Mouse (Mus musculus) thymus, postnatal 25 days (tissue): Measurements from ENCODE around the gene Usp10.
A peak's percentile ranks its signal among the peaks of the same experiment; 100 is the strongest.

Experiments used
- DNase-seq: peaks from one replicate; pipeline ENCODE4 v3.0.0; 2022

Usp10 gene

DNA sequence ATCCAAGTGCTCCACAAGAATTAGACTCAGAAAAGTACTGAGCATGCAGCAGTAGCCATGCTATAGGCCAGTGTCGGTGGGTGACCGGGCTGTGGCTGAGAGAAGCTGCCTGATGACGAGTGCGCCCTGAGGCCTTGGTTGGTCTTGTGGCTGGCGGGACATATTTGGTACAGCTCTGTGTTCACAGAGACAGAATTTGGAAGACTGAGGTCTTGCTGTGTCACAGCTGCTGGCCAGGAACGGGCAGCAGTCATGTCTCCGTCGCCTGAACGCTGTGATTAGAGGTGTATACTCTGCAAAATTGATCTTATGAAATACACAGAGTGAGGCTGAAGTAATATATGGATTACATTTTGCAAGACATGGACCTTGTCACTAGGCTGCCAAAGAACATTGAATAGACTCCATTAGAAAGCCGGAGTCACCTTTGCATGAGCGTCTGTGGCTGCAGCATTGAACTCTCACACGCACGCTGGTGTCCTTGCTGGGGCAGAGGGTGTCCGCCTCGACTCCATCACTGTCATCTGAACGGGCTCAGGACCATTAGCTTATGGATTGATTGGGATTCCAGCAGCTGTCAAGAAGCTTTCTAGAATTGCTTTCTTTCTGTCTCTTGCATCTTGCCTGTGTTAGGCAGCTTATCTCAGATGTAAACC, 6.2 kb downstream of the Usp10 start:
- no peak for DNase-seq

DNA sequence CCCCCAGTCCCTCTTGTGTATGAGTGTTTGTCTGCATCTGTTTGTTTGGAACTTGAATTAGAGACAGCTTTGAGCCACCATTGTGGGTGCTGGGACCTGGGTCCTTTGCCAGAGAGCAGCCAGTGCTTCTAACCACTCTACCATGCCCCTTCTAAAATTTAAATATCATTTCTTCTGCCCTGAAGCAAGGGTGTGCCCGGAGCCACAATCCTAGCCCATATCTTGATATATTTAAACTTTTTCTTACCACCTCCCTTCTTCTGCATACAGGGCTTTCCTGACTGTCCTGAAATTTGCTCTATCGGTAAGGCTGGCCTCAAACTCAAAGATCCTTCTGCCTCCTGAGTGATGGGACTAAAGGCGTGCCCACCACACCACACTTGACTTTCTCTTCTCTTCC, 7.3 kb downstream of the Usp10 start:
- no peak for DNase-seq

DNA sequence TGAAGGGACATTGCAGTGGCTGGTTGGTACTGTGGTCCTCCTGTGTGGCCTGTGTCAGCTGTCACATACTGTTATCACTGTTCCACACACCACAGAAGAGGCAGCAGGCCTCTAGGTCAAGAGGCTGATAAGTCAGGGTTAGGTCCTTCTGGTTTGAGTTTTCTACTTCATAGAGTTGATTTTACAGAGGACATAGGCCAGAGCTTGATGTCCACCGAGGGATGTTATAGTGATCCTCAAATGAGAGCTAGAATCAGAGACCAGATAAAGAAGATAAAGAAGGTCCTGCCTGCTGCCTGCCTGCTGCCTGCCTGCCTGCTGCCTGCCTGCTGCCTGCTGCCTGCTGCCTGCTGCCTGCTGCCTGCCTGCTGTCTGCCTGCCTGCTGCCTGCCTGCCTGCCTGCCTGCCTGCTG, 8.0 kb downstream of the Usp10 start:
- no peak for DNase-seq

DNA sequence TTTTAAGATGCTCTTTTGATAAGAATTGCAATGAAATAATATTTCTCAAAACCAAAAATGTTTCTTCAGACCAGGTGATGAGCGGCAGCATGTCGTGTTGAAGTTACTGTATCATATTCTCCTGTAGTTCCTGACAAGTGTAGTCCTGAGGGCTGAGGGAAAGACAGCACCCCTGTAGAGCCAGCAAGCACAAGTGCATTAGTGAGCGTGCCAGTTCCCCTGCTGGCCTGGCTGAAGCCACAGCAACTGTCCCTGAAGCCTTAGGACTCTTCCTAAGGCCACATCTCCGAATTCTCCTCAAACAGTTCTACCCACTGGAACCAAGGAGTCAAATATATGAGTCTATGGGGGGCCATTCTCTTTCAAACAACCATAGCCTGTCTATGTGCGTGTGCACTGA, 13.1 kb downstream of the Usp10 start:
- no peak for DNase-seq

DNA sequence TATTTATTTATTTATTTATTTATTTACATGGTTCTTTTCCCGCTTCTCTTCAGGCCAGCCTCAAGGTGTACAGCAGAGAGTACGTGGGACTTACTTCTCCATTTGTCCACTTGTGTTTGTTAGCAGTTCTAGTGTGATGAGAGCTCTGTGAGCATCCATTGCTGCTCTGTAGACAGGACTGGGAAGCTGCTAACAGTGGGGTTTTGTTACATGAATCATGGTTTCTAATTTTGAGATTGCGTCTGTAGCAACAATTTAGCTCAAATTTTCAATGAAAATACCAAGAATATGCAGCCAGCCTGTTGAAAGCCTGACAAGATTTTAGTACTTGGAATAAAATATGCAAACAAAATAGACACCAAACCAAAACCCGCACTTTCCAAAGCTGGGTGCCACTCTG, 15.3 kb downstream of the Usp10 start:
- no peak for DNase-seq

DNA sequence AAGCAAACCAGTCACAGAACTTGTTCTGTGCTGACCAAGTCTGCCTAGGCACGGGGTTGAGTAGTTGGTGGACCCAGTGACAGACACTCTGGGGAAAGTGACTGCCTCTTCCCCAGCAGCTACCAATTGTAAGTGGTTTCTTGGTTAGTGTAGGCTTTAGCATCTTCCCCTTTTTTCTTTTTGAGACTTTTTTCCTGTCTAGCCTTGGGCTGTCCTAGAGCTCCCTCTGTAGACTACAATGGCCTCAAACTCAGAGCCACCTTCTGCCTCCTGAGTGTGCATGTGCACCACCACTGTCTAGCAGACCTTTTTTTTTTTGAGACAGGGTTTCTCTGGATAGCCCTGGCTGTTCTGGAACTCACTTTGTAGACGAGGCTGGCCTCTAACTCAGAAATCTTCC, 16.3 kb downstream of the Usp10 start:
- DNase-seq, result peak; percentile 54

DNA sequence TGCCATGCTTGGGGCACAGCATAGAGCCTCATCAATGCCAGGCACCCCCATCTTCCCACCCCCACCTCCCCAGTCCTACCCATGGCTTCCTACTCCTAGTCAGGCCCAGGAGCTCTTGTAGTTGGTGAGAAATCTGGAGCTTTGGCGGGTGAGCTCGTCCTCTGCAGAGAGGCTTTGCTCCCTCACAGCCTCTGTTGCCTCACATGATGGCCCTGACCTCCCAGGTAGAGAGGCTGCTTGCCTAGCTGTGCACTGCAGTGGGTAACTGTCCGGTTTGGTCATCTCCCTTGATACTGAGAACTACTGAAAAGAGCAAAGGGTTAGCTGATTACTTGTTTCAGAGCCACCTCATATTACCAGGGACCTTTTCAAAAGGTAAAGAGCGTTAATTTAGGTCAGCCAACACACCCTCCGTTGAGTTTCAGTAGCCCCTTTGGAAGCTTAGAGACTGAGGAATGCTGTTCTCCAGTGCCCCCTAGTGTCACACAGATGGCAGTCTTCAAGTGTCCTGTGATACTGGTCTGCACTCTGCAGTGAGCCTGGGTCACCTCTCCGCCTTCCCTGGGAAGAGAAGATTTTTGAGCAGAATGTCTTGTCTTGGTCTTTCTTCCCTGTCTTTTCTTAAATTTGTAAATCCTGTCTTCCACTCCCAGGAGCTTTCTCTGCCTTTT, 17.4 kb downstream of the Usp10 start:
- peak; percentile 38 for DNase-seq

DNA sequence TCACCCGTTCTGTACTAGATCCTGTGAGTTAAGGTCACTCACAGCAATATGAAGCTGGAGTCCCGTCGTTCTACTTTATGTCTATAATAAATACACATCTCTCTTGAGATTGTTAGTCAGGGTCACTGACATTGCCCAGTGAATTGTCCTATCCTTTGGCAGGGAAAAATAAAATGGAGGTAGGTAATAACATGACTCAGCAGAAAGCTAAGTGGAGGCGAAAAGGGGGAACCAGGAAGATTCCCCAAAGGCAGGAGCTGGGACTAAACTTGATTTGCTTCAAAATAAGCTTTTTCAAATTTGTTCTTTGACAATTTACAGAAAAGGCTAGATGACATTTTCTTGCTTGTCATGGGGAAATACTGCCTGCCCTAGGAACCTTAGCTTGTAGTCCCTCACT, 21.2 kb downstream of the Usp10 start:
- no peak for DNase-seq

DNA sequence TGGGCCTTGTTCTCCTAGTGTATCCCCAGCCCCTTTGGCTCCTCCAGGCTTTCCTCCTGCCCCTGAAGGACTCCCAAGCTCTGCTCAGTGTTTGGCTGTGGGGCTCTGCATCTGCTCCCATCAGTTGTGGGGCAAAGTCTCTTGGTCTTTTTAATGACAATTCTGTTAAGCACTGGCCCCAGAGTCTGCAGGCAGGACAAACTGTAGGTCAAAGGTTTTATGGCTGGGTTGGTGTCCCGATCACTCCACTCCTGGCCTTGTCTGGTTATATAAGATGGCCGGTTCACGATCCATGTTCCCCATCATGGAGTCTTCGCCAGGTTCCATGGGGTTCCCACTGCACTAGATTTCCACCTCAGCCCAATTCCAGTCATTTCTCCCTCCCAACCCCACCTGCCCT, 23.5 kb downstream of the Usp10 start:
- no peak for DNase-seq

DNA sequence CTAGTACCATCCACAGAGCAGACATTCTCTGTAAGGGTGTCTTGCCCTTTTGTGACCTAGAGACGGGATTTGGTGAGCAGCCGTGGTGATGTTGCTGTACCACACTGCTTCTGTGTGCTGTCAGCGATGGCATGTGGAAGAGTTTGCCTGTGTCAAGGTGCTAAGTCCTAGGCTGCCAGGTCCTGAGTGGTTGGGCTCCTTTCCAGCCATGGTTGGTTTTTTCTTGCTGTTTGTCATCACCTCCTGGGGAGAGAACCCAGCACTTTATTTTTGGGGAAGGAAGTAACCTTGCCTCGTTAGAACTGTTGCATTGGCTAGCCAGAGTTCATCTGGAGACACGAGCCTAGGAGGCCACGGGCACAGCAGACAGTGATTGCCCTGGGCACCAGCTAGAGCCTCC, 25.4 kb downstream of the Usp10 start:
- no peak for DNase-seq

DNA sequence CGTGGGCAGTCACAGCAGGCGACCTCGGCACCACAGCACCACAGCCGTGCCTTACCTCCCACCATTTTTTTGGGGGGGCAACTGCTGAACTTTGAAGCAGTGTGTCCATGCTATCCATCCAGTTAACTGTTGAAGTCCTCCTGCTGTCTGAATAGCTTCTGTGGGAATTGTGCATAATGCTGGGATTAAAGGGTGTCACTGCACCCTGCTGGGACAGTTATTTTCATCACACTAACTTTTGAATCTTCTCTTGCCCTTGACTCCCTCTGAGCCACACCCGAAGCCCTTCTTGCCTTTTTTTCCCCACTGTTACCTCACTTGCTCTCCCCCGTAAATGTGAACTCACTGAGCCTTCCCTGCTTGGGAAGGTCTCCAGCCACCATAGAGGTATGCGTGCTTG, 28.3 kb downstream of the Usp10 start:
- no peak for DNase-seq

DNA sequence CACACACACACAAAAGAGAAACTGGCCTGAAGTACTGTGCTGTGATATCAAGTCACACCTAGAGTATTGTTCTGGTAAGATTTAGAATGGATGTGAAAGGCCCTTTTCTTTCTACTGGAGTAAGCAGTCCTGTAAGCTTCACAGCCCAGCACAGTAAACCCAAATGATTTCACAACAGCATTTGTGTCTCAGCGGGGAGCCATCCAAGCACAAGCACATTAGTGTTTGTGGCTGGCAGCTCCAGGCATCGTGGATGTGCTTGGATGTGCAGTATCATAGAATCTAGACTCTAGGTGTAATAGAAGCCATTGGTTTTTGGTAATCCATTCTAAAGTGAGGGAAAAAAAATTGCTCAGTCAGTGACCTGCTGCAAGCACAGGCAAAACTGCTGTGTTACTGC, 29.2 kb downstream of the Usp10 start:
- no peak for DNase-seq

DNA sequence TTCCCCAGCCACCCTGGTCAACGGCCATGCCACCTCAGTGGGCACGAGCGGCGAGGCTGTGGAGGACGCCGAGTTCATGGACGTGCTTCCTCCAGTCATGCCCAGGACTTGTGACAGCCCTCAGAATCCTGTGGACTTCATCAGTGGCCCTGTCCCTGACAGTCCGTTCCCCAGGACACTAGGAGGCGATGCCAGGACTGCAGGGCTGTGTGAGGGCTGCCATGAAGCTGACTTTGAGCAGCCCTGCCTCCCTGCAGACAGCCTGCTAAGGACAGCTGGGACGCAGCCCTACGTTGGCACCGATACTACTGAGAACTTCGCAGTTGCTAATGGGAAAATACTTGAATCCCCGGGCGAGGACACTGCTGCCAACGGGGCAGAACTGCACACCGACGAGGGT, 31.3 kb downstream of the Usp10 start:
- no peak for DNase-seq

DNA sequence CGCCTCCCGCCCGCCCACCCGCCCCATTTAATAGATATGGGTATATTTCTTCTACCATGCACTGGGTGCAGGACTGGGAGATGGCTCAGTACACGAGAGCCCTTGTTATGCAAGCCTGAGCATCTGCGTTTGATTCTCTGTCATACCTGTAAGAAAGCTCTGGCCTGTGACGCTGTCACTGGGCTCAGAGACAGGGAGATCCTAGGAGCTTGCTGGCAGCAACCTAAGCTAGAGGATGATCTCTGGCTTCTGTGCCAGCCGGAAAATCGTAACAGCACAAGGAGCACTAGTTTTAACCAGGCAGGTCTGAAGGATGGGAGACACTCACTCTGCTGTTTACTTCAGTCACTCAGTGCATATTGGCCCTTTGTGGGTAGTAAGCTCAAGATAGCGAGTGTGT, 33.5 kb downstream of the Usp10 start:
- no peak for DNase-seq

DNA sequence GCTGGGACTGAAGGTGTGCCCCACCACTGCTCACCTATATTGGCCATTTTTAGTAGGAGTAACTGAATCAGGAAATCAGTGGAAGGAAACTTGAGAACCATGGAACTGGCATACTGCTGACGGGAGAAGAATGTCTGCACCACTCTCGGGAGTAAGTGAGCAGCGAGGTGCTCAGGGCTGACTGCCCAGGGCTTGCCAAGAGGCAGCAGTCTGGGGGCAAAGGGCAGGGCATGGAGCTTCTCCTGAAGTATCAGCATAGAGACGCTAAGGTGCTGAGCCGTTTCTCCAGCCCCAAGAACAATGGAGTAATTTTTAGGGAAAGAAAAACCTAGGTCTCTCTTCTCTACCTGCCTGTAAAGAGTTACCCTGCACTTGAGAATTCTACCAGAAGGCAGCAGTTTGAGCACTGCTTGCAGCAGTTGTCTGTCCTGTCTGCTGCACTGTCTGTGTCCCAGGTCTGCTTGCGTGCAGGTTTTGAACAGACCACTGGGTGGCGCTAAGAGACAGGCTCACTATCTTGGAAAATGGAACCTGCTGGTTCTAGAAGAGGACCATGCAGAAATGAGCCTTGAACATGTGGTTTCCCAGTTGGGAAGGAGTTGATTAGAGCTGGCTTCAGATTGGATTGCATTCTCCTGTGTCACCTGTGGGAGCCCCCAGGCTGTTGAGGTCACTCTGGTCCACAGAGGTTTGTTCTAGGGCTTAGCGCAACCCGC, 34.1 kb downstream of the Usp10 start:
- DNase-seq, result peak; percentile 78

DNA sequence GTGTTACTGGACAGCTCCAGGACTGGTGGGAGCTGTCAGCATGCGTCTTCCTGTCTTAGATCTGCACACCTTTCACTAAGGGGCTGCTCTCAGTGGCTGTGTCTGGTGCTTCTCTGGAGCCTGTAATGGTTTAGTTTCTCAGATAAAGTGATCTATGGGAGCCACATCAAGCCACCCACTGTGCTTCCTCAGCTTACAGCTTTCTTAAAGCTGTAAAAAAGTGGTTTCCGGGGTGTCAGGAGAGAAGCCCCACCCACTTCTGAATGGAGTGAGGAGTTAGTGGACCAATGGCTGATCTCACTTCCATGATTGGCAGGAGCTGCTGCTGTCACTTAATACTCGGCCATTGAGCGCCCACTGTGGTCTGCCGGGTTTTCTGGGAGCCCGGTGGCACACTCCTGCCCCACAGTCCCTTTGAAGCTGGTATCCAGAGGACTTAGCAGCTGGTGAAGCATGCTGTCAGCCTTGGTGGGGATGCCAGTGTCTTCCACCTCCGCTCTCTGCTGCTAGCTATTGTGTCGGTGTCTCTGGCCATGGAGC, 36.2 kb downstream of the Usp10 start:
- DNase-seq, result peak; percentile 40

DNA sequence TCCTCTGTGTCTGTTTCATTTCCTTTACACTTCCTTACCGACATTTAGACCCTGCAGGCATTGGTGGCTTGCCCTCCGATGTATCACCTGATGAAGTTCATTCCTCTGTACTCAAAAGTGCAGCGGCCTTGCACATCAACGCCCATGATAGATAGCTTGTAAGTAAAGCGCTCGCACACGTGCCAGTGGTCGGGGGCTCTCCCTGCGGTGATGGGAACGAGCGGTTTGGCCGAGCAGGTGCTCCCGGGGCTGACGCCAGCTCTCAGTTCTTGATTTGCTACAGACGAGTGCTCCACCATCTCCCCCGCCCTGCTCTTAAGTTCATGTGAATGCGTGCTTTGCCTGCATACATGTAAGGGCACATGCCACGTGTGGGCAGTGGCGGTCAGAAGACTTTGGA, 37.5 kb downstream of the Usp10 start:
- no peak for DNase-seq

DNA sequence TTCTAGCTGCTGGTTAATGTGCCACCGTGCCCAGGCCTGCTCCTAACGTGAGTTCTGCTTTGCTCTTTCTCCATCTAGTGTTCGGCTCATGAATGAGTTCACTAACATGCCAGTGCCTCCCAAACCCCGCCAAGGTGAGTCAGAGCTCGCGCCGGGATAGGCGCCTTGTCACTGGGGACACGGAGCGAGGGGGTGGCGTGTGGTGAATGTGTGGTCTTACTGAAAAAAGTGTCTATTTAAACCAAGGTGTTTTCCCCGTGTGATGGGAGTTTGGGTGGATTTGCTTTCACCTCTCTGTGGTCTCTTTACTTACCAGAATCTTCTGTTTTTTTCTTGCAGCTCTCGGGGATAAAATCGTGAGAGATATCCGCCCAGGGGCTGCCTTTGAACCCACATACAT, 38.2 kb downstream of the Usp10 start:
- DNase-seq, result no peak

DNA sequence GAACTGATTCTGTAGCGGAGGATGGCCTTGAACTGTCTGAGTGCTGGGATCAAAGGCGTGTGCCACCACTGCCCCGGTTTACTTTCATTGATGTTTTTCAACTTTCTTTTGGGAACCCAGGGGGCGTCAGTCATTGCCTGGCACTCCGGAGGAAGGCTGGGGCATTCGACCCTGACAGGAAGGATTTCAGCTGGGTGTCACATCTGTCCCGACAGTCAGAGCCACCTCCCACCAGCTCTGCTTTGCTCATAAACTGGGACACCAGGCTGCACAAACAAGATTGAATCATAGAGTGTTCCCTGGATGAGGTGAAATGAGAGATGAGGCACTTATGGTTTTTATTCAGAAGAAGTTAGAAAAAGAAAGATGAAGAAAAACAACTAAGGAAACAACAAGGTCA, 42.1 kb downstream of the Usp10 start:
- DNase-seq, result no peak

DNA sequence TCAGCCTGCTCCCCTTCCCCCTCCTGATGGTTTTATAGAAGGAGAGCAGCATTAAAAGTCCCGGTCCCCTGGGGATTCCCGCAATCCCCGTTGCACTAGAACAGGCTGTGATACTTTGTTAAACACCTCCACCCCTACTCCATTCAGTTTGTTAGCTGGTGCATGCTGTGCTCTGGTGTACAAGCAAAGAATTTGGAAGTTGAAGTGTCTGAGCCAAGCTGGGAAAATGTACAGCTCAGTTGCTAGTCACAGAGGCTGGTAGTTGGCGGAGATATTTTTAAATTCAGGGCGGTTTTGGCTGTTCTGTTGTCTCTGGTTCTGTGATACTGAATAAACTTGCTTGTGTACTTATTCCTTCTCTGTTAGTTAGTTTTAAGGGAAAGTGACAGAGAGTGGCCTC, 42.6 kb downstream of the Usp10 start:
- DNase-seq, result no peak

DNA sequence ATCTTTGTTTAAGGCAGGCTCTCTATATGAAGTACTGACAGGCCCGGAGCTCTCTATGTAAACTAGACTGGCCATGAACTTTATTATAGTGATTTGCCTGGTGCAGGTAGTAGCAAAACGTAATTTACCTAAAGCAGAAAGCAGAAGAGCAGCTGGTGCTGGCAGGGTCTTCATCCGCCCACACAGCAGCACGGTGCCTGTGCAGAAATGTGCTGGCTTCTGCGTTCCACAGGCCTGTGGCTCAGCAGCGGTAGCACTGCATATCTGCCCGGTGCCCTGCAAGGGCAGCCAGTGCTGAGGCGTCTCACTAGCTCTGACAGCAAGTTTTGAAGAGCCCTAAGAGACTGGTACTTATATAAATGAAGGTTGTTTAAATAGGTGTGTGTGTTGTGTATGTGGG, 45.2 kb downstream of the Usp10 start:
- DNase-seq, result no peak

DNA sequence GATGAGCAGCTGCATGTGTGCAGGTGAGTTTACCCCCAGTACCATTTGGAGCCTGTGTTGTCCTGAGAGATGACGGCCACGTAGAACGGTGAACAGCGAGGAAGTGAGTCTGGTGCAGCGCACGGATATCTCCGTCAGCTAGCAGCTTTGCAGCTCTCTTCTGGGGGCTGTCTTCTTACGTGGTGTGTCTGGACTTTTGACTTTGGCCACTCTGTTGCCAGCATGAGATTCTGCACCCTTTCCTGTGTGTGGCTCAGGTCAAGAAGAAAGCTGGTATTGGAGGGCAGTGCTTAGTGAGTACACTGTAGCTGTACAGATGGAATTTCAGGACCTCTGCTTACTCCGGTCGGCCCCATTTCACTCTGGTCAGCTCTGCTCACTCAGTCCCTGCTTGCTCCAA, 47.9 kb downstream of the Usp10 start:
- no peak for DNase-seq

DNA sequence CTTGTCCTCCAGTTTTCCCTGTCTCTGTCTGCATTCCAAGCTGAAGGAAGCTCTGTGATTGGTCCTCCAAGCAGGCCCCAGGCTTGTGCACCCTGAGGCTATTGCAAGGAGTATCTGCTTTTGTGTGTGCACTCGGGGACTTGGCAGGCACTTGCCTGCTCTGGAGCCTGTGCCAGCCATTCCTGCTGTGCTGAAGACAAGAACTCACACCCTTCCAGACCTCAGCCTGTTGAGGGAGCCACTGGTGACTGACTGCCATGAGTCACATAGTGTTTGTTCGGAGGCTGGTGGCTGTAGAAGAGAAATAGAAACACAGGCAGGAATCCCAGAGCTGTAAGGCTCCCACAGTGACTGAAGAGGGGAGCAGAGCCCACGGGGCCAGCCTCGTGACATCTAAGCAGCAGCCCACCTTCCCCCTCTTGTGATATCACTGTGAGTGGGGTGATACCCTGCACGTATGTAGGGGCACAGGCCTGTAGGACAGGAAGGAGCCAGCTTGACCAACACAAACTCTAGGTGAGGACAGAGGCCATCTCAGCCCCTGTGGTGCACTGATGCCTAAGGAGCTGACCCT, 50.5 kb downstream of the Usp10 start:
- no peak for DNase-seq

DNA sequence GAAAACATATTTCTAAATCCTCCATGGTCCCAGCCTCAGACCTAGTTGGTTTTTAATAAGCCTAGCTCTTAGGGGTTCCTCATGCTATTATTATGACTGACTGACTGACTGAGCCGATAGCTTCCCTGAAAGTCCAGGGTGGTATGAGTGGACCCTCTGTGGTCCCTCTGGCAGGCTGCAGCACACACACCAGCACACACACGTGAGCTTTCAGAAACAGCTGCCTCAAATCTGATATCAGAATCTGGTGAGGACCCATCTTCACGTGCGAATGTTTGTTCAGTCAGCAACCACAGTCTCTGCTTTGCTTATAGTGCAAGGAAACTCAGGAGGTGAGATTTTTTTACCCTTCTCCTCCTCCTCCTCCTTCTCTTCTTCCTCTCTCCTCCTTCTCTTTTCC, 54.7 kb downstream of the Usp10 start:
- no peak for DNase-seq
